Mouse (Mus musculus): ENCODE measurements around the gene Qtrt2.

Gene Qtrt2

DNA sequence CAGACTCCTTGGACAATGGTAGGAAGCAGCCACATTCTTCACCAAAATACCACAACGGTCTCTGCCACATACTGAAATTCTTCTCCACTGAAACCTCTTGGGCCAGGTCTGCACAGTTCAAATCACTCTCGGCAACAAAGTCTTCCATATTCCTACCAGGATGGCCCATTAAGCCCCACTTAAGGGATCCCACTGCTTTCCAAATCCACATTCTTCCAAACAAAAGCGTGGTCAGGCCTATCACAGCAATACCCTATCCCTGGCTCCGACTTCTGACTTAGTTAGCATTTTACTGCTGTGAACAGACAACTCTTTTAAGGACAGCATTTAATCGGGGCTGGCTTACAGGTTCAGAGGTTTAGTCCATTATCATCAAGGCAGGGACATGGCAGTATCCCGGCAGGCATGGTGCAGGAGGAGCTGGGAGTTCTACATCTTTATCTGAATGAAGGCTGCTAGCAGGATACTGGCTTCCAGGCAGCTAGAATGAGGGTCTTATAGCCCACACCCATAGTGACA is at the start of gene Qtrt2:
TSS of gene Qtrt2 (minus strand) at position 469 of the 519 bp plus-strand sequence.
- no peak for DNase-seq (ENCODE audit: extremely low read depth, low read depth, low spot score)

DNA sequence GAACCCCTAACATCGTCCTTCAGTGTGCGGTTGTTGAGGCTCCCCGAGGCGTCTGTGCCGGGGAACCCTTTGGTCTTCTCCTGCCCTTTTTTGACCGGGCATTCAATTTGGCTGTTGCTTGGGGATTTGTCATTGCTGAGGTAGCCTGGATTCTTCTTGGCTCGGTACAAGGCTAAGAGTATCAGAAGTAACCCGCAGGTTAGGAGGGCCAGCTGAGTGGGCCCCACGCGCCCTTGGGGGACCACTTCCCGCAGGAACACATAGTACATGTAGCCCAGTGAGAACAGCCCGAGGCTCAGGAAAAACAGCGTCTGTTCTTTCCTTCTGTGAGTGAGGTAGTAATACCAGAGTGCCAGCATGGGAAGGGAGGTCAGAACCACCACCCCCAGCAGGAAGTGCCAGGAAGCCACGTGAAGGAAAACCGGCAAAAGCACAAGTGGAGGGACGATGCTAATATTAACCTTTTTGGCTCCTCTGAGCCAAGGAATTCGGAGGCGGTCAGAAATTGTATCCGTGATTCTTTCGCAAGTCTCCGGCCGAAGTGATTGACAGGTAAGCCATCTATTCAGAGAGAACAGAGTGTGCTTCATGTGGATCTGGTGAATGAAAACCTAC is 47.1 kb upstream of the Qtrt2 start:
- no peak for DNase-seq (ENCODE audit: extremely low read depth, low read depth, low spot score)

DNA sequence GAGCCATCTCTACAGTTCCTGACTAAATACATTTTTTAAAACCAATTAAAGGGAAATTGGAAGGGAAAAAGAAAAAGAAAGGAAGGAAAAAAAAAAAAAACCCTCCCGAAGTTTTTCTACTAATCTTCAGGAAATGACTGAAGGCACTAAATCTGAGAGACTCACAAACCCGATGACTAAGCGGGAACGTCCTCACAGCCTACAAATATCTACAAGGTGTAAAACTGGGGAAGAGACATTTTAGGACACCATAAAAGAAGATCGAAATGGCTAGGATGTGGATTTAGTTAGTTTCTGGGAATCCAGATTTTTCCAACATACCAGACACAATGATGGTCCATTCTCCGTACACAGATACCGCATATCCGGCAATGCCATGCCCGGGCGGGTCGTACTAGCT is 46.5 kb upstream of the Qtrt2 start:
- no peak for DNase-seq (ENCODE audit: extremely low read depth, low read depth, low spot score)

DNA sequence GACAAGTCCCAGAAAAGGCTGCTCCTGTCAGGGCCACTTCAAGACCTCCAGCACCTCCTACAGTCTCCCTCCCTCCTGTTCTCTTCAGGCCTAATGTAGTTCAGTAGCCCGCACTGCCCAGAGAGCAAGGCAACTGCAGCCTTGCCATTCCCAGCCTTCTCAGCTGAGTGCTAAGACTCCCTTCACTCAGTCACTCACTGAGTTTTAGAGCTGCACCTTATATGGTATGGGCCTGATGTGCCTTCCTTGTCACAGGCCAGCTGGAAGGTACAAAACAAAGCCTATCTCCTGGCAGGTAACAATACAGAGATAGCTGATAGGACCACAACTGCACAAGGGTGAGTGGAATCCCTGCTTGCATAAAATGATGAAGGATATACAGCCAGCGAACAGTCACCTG is 45.8 kb upstream of the Qtrt2 start:
- DNase-seq (ENCODE audit: extremely low read depth, low read depth, low spot score), result no peak

DNA sequence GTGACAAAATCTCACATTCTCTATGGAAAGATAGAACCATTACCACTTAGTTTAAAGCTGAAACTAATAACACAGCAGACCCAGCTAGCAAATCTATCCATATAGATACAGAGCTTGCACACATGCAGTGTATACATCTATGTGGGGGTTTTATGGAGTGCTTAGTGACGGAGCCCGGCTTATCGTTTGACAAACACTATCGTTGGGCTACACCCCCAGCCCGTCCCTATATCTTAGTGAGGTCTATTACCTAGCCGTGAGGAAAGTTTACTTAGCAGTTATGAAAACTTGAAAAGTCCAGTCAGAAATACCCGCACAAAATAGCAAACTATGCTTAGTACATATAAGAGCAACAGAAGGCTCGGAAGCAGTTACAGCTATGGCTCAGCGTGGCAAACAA is 45.1 kb upstream of the Qtrt2 start:
- no peak for DNase-seq (ENCODE audit: extremely low read depth, low read depth, low spot score)

DNA sequence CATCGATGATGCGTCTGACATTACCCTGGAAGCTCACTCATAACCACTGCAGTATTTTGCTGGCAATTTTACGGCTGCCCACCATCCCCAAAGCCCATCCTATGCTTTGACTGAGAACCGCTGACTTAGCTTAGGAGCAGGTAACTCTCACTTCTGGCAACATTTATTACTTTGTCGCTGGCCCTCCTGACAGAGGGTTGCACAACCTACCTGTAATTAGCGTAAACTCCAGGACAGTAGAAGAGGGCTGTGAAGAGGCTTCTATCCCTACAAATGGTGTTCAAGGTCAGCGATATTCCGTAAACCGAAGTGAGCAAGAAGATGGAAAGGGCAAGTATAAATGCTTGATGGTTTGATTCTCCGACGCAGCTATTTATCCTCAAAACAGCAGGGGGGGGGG is 44.6 kb upstream of the Qtrt2 start:
- DNase-seq (ENCODE audit: extremely low read depth, low read depth, low spot score), result no peak

DNA sequence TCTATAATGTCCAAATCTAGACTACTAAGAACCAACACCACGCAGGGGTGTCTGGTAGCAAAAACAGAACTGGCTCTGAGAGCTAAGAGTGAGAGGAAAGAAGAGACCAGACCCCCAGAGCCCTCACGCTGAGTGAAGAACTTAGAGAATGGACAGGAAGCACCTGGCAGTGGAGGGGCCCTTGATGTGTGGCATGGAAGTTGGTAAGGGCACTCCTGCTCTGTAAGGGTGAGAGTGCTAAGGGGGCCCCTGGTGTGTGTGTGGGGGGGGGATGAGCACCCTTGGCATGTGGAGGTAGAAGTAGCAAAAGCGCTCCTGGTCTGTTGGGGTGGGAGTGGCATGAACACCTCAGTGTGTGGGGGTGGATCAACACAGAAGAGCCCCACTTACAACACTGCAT is 43.8 kb upstream of the Qtrt2 start:
- no peak for DNase-seq (ENCODE audit: extremely low read depth, low read depth, low spot score)

DNA sequence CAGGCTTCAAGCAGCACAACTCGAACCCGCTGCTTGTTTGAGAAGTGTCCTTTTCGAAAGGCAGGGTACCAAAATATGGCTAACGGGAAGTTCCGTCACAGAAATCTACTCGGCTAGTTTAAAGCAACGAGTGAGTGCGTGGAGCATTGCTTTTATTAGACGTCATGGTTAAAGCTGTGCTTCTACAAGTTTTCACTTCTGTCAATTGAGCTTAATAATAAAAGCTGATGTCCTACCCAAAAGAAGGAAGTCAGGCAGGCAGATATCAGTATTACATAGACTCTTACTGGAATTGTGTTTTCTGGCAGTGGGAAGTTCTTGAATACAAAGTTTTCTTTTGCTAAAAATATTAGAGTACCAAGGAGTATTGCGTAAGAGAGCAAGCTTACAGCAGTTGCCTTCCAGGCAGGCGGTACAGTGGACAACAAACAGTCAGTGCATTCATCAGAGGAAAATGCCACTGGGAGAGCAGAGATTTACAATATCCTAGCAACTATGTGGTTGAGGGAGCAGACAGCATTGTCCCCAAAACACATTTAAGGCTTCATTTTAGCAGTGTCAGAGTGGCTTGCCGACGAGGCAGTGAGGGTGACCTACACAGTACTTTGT is 39.3 kb upstream of the Qtrt2 start:
- DNase-seq (ENCODE audit: extremely low read depth, low read depth, low spot score), result no peak

DNA sequence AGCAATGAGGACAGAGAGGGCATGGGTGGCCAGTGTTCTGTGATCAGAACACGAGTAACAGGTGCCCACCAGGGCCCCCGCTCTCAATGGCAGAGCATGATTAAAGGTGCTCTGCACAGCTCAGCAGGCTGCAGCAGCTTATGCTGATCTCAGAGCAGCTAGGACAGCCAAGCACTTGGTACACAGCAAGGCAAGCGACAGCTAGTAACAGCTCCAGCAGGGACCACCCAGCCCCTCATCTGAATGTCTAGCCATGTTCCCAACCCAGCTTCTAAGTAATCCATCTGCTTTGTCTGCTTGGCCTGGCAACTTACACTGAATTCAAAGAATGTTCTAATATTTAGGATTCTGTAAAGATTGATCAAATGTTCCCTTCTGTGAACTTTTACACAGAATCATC is 37.2 kb upstream of the Qtrt2 start:
- no peak for DNase-seq (ENCODE audit: extremely low read depth, low read depth, low spot score)

DNA sequence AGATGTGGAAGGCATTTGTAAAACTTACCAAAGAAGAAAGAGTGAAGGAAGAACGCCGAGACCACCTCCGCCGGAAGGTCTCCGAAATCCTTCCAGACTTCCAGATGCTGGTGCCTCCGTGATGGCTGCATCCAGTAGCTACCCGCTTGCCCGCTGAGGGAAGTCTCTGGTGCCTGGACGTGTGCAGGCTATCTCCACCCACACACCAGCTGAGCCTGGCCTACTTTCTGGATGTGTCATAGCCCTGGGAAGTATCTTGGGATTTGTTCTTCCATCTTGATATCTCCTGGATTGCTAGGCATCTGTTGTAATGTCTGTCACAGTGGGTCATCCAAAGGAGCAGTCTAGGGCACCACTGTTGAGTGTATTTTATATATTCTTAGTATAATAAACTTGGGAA is 36.7 kb upstream of the Qtrt2 start:
- DNase-seq (ENCODE audit: extremely low read depth, low read depth, low spot score), result no peak

DNA sequence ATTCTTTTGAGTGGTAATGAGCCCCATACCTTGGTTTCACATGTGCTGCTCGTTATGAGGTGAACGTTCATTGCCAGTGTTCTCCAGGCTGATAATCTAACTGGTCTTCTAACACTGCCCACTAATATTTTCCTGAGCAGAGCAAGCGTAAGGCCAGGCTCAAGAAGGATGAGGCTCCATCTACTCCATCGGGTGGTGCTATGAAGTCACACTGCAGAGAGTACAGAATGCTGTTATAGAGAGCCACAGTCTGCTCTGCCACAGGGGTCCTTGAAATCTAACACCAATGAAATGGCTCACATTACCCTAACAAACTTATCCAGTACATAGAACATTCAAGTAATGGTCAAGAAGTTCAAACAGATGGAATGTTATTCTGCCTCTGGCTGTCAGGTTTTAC is 31.4 kb upstream of the Qtrt2 start:
- DNase-seq (ENCODE audit: extremely low read depth, low read depth, low spot score), result no peak

DNA sequence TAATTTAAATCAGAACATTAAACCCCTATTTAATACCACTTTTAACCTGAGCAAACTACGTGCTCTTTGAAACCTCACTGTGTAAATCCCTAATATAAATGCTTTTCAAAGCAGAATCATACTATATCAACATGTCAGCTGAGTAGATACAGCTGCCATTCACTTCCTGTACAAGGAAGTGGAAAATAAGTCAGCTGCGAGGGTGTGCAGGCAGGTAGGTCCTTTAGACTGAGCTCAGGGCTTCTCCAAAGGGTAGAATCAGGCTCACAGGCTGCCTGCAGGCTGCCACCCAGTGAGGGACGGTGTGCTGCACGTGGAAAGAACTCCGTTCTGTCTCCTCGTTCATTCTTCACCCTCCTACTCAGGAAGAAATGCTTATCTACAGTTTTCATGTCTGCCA is 28.3 kb upstream of the Qtrt2 start:
- DNase-seq (ENCODE audit: extremely low read depth, low read depth, low spot score), result no peak

DNA sequence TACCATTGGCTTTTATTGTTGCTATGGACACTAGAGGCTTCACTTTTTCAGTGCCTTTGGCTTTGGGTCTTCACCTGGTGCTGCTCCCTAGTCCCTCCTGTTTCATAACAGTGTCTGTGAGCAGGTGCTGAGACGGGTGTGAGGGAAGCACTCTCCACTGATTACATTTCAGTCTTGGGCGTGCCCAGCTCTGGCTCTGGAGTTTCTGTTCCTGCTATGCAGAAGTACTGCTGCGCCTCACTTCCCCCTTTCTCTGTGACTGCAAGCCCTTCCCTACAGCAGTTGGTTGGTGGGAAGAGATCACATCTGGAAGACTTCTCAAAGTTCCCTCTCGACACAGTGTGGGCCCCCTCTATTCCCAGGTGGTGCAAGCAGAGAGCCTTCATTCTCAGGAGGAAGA is 25.0 kb upstream of the Qtrt2 start:
- no peak for DNase-seq (ENCODE audit: extremely low read depth, low read depth, low spot score)

DNA sequence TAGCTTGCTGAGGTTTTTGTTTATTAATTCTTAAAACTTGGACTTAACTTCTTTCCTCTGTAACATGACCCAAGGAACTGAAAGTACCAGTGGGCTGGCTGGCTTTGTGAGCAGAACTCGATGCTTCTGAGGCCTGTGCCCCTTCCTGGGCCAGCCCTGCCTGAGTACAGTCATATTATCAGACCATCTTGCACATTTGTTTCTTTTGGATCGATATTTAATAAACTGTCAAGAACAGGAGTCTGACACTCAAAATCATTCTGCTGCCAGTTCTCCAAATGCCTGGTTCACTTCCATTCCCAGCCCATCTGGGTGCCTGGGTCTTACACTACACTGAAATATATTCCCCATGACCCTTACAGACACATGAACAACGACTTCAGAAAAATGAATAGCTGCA is 19.3 kb upstream of the Qtrt2 start:
- no peak for DNase-seq (ENCODE audit: extremely low read depth, low read depth, low spot score)

DNA sequence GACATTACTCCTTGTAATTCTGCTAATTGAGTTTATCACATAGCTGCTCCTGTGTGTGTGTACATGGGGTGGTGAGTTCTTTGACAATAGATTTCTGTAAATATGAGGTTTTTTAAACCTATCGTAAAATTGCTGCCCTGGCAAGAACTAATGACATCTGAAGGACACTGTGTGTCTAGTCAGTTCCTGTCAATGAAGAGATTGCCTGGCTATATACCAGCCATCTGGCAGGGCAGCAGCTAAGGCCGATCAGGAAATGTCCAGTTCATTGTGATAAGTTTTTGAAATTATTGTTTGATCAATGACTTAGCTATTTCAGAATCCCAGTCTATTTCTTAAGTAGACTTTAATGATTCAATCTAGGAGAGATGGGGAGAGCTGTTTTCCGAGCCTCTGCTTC is 18.7 kb upstream of the Qtrt2 start:
- DNase-seq (ENCODE audit: extremely low read depth, low read depth, low spot score), result no peak

DNA sequence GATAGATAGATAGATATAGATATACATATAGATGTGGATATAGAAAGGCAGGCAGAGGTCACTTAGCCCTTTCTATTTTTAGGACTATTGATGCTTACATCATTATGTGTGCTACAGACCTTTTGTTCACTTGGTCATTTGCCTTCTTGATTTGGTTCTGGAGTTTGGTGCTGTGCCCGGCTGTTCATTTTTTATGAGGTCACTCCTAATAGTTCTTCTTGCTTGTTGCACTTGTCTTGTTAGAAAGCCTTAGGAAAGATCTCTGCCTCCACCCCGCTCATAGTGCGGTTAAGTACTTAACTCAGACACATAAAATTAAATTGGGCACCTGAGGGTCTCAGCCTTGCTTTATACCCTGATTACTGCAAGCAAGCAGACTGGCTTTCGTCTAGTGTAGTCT is 14.2 kb upstream of the Qtrt2 start:
- DNase-seq (ENCODE audit: extremely low read depth, low read depth, low spot score), result no peak

DNA sequence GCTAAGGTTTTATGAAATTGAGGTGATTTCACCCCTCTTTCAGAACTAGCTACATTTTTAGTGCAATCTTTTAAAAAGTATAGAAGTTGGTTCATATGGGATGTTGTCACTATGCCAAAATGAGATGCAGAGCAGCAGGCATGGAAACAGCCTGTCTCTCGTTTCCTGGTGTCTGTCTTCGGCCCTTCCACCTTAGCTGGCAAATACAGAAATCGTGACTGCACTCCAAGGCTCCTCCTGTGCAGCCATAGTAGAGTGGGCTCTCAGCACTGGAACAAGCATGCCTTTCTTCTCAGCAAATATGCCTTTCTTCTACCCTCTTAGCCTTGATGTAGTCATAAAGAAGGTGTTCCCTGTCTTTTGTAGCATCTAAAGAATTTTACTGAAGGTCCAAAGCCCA is 9.3 kb upstream of the Qtrt2 start:
- no peak for DNase-seq (ENCODE audit: extremely low read depth, low read depth, low spot score)

DNA sequence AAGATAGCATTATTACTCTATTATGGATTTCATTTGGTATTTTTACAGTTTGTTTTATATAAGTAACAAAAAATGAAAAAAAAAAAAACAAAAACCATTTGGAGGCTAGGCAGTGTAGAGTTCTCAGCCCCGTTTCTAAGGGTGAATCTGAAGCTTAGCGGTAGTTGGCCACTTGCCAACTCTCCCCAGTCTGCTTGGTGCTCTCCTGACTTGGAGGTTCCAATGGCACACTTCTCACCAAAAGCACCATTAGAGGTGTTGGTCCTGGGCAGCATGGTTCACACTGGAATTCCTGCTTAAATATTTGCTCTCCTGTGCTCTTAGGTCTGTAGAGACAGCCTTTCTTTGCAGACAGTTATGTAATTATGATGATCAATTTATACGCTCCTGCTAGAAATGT is 8.8 kb upstream of the Qtrt2 start:
- no peak for DNase-seq (ENCODE audit: extremely low read depth, low read depth, low spot score)

DNA sequence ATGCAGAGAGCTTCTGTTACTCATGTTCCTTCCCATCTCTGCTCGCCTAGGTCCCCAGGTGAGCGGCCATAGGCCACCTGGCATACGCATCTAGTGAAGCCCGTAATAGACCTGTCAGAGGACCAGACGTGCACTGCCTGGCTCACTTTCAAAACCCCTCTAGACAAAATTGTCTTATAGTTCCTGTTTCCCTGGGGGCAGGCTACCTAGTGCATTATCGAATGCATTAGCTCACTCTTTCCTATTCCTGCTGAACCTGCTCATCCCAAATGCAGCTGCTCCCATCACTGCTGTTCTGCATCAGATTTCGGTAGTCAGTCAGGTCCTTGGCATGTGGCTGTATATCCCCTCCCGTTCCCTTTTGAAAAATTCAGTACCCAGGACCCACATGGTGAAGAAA is 8.2 kb upstream of the Qtrt2 start:
- no peak for DNase-seq (ENCODE audit: extremely low read depth, low read depth, low spot score)

DNA sequence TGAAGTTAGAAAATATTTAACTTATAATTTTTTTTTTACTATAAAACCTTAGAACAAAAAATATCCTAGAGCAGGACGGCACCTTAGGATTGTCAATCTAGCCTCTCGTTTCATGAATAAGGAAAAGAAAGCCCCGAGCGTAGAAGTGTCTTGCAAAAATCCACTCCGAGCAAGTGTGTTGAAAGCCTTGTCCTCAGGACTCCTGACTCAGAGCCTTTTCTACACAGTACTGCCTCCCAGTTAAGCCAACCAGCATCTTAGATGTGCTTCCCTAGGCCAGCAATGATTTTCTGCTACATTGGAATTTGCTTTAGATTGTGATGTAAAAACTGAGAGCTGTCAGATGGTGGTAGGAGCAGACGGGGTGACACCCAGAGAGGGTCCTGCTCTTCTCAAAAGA is 6.4 kb upstream of the Qtrt2 start:
- DNase-seq (ENCODE audit: extremely low read depth, low read depth, low spot score), result no peak

DNA sequence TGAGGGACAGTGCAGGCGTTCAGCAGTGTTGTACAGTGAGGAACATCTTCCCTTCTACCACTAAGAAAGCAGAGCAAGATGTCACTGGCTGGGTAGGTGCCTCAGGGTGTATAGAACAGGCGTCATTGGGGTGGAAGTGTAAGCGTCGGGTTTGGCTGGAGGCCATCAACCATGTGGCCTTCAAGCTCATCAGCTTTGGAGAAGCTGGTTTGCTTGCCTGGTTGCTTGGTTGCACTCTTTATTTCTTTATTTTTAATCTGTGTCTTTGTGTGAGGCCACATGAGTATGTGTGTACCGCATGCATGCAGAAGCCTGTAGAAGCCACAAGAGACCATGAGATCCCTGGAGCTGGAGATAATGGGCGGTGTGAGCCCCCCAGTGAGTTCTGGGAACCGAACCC is 5.7 kb upstream of the Qtrt2 start:
- DNase-seq (ENCODE audit: extremely low read depth, low read depth, low spot score), result no peak

DNA sequence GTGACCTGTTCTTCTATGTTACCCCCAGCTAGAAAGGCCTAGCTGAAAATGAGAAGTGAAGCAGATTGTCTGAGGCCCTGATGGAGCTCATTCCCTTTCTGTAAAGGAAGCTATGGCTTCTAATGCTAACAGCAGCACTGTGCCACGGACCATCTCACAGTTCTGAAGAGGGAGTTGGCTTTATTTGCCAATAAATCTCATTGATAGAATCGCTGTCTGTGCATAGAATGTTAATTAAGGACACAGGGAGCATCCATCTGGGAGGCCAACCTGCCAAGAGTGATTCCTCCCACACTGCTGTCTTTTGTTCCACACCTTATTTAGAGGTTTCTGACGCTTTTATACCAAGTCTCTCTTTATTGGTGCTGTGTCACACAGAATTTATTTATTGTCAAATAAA is 4.9 kb upstream of the Qtrt2 start:
- DNase-seq (ENCODE audit: extremely low read depth, low read depth, low spot score), result no peak

DNA sequence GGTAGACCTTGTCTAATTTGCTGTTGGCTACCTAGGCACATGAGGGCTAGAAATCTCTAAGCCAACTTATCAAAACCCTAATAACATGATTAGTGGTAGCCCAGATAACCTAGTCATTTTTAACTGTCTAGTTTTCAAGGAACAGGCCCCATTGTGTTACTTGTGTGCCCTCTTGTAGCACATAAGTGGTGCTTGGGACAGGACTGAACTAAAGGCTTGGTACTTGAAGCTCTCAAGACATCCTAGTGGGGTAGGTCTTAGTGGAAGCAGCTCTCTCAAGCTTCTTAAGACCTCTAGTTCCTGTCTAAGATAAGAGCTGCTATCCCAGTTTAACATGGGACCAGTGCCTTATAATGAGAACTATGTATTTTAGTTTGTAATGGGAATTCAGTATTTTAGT is 4.0 kb upstream of the Qtrt2 start:
- DNase-seq (ENCODE audit: extremely low read depth, low read depth, low spot score), result no peak

Measured in fat pad, adult 2 months (tissue).